Comparison of ENCODE assay signal across 12 mouse cellular contexts in the genomic region with DNA sequence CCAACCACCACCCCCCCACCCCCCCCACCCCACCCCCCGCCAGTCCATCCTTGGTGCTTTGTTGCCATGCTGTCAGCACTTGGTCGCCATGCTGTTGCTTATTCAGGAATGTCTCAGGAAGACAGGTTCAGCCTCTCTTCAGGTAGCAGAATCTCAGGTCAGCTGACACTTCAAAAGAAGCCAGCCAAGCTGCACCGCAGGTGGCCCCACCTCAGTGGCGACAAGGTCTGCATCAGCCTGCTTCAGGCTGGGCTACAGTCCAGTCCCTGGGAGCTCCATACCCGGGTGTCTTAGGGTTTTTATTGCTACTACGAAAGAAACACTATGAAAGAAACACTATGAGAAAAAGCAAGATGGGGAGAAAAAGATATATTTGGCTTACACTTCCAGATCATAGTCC.
"Had no signal": no experiment of that assay in that cellular context is flagged by ENCODE, and none has a peak within 500 bp of the region (broad histone marks: within the 10 kb centered on the region; RNA-seq: fewer than 3 reads in every experiment).

No protein-coding gene starts in this region.

- H3K4me3 ChIP-seq: limb, embryonic 15.5 days; liver, embryonic 12.5 days; megakaryocyte, embryonic 14.5 days; midbrain, embryonic 15.5 days; neural tube, embryonic 12.5 days had no signal

- H3K4me1 ChIP-seq: limb, embryonic 15.5 days; liver, embryonic 12.5 days; midbrain, embryonic 15.5 days; neural tube, embryonic 12.5 days had no signal

- H3K27ac ChIP-seq: limb, embryonic 15.5 days; liver, embryonic 12.5 days; macrophage; neural tube, embryonic 12.5 days had no signal

- H3K27me3 ChIP-seq: limb, embryonic 15.5 days; liver, embryonic 12.5 days; megakaryocyte, embryonic 14.5 days; midbrain, embryonic 15.5 days; neural tube, embryonic 12.5 days had no signal

- DNase-seq: kidney, postnatal 10 days; layer of hippocampus, postnatal 36 days; lung, embryonic 14.5 days; lung, postnatal 14 days; thymus, adult 18-20 months; thymus, postnatal 25 days had no signal
